Mouse (Mus musculus) layer of hippocampus, adult 9-10 months (tissue): ENCODE measurements around the gene Trpc4ap.
"Not testable (repeated sequence)": the region's sequence is repeated elsewhere in the genome, so short reads cannot be mapped to it uniquely, and the experiment has no call there.

ENCODE experiments used
- DNase-seq: peaks from one replicate; pipeline ENCODE4 v3.0.0; 2022; ENCODE audit warnings: low spot score

Gene Trpc4ap

GRCm38 (mm10) chr2:155611834-155612550 lies 80.2 kb downstream of the Trpc4ap start:
- no peak for DNase-seq

DNA sequence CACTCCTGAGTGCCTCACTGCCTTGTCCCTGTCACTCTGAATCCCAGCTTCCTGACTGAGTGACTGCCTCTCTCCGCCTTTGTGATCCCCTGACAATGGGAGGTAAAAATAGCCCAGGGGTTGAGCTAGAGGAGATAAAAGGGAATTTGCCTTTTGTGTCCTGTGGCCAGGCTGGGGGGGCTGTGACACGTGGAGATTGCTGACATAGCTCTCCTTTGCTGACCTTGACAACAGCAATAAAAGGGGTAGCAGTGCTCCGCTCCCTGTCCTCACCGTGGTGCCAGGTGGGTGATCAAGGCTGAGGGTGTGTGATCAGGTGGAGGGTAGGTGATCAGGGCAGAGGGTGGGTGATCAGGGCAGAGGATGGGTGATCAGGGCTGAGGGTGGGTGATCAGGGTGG lies 81.2 kb downstream of the Trpc4ap start, which contains the start of gene Myh7b:
TSS of gene Myh7b (plus strand) at position 235 of the 400 bp plus-strand sequence.
- no peak for DNase-seq

DNA sequence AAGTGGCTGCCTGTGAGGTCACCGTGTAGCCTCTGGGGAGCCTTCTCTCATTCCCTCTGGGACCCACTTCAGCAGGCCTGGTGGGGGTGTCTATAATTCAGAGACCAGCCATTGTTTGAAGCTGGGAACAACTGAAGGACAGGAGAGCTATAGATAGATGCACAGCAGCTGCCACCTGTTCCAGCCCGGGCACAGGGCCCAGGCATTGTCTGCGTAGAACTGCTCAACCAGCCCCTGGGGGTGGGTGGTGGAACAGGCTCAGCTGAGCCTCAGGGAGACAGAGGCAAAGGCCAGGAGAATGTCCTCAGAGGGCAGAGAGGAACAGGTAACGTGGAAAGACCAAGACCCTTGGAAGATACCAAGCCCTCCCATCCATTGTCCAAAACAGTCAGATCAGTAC lies 85.8 kb downstream of the Trpc4ap start:
- no peak for DNase-seq

- not testable (repeated sequence) for DNase-seq
These were observed 87.0 kb downstream of the Trpc4ap start for GRCm38 (mm10) chr2:155605236-155605589.

DNA sequence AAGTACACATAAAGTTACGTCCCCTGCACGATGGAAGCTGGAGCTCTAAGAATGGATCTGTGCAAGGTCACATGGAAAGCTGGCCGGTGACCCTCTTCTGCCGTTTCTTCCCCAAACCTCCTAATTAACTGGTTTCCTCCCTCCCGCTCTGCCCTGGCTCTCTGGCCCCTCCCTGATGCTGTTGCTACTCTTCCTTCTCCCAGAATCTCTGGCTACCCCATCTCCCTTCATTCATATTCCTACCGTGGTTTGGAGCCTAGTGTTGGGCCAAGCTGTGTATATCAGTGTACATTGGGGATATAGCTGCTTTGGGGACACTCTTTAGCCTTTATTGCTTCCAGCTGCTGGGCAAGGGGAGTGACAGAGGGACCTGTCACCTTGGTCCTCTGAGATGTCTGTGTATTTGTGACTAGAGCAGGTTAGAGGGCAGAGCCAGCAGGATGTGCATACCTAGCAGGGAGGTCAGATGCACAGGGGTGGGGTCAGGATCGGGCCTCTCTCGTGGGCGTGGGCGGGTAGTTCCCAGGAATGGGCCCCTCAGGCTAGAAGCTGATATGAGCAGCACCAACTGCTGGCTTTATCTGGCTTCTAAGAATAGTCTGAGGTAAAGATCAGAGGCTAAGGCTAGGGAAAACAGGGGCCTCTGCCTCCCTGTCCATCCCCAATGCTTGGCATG lies 87.5 kb downstream of the Trpc4ap start:
- no peak for DNase-seq

DNA sequence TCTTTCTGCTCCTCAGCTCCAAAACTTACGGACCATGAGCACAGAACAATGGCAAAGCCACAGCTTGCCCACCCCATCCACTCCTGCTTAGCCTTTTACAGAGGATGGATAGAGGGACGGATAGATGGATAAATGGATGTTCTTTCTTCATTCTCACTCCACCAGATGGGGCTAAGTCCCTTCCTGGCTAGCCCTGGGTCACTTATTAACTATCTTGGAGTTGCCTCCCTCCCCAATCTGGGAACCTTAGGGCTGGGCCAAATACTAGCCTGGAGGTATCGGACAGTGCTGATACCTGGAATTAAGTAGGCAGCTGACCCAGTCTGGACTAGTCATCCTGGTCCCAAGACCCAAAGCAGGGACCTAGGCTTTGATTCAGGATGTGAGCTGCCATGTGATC lies 88.5 kb downstream of the Trpc4ap start:
- no peak for DNase-seq

- DNase-seq = no peak
These were observed 96.7 kb downstream of the Trpc4ap start for GRCm38 (mm10) chr2:155595516-155595915.

GRCm38 (mm10) chr2:155592854-155593283 lies 99.3 kb downstream of the Trpc4ap start:
- no peak for DNase-seq

DNA sequence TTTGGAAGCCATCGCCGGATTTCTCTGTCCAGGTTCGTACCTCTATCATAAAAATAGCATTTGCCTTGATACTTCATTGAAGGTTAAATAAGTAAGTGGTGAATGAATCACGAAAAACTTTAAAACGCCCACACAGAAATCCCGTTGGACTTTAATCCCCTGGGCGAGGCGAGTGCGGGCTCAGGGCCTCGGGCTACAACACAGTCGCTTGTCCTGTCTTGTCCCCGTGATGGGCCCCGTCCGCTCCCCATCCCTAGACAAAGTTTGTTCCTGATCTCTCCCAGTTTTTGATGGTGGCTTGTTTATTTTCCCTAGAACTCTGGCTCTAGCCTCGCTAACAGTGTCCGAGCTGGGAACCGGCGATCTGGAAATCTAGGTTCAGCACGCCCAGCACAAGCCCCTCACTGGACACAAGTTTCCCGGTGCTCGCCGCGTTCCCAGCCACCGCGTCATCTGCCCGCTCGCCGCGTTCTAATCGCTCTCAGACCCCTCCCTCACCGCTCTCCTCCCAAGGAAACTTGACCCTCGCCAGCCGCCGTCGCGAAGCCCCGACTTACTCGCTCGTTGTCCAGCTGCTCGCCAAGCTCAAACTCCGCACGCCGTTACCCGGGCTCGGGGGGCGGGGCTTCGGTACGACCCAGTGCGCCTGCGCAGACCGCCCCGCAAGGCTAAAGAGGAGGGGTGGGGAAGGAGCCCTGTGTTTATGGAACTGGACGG lies 99.9 kb downstream of the Trpc4ap start, which contains the start of gene Gss:
TSS of gene Gss (minus strand) at position 674 of the 717 bp plus-strand sequence.
- peak; percentile 98 for DNase-seq

- DNase-seq = no peak
These were observed 100.5 kb downstream of the Trpc4ap start for GRCm38 (mm10) chr2:155591676-155592075.

DNA sequence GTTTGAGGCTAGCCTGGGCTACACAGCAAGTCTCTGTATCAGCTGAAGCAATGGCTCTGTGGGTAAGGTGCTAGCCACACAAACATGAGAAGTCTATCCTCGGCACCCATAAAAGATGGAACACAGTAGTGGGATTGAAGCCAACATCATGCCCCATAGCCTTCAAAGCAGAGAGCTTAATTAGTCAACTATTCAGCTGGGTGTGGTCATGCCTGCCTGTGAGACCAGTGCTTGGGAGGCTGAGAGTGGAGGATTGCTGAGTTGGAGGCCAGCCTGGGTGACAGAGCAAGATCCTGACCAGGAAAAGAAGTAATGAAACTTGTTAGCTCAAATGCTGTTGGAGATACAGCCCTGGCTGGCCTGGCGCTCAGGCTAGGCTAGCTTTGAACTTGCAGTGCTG lies 101.3 kb downstream of the Trpc4ap start:
- DNase-seq = no peak

GRCm38 (mm10) chr2:155589521-155589920 lies 102.7 kb downstream of the Trpc4ap start:
- DNase-seq = no peak

GRCm38 (mm10) chr2:155588136-155588535 lies 104.0 kb downstream of the Trpc4ap start:
- DNase-seq = no peak

- no peak for DNase-seq
These were observed 106.7 kb downstream of the Trpc4ap start for GRCm38 (mm10) chr2:155585486-155585885.

GRCm38 (mm10) chr2:155585082-155585481 lies 107.1 kb downstream of the Trpc4ap start:
- no peak for DNase-seq
